Mouse (Mus musculus) E14TG2a.4 (cell line): ENCODE data around the gene Sptb.

Experiments
- H3K27me3 ChIP-seq: 2 replicates; pipeline ENCODE4 v1.6.1; 2014; ENCODE audit warnings: low read length, control low read depth; ENCODE audit not compliant: insufficient read depth
- H3K36me3 ChIP-seq: 2 replicates; pipeline ENCODE4 v1.6.1; 2014; ENCODE audit warnings: low read length, control low read depth; ENCODE audit not compliant: insufficient read depth
- H3K4me1 ChIP-seq: replicated peaks from 2 replicates; pipeline ENCODE4 v1.6.1; 2014; ENCODE audit warnings: low read depth, low read length, control low read depth
- H3K4me3 ChIP-seq: replicated peaks from 2 replicates; pipeline ENCODE4 v1.5.1; 2014; ENCODE audit warnings: mild to moderate bottlenecking, low read length
- H3K9me3 ChIP-seq: 2 replicates; pipeline ENCODE4 v1.6.1; 2014; ENCODE audit warnings: low read length, control low read depth
- CTCF ChIP-seq: conservative IDR thresholded peaks from 2 replicates; pipeline ENCODE4 v1.5.1; 2014; ENCODE audit warnings: low read length
- NANOG ChIP-seq: IDR thresholded peaks from 2 replicates; pipeline ENCODE4 v1.6.1; 2014; ENCODE audit warnings: borderline replicate concordance, low read length, mixed read lengths
- POU5F1 ChIP-seq: IDR thresholded peaks from 2 replicates; pipeline ENCODE4 v1.6.1; 2014; ENCODE audit warnings: low read length, borderline replicate concordance

Sptb gene

DNA sequence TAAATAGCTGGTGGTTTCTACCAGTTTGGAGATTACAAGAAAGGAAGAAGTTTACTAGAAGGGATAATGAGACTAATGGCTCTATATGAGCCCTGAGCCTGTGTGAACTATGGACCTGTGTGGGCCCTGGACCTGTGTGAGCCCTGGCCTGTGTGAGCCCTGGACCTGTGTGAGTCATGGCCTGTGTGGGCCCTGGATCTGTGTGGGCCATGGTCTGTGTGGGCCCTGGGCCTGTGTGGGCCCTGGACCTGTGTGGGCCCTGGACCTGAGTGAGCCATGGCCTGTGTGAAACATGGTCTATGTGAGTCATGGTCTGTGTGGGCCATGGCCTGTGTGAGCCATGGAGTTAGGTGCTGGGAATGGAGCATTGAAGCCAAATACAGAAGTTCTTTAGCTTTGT lies 28.4 kb downstream of the Sptb start:
- Histone ChIP-seq H3K4me1 (peaks cover 23% of the 10 kb centered on the region), H3K4me3 (no peak overlapping the region), H3K9me3 (no peaks in the 10 kb centered on the region), H3K27me3 (no peaks in the 10 kb centered on the region), H3K36me3 (no peaks in the 10 kb centered on the region)
- no peak for TF ChIP-seq CTCF
- TF ChIP-seq POU5F1, result no peak
- TF ChIP-seq NANOG, result no peak

DNA sequence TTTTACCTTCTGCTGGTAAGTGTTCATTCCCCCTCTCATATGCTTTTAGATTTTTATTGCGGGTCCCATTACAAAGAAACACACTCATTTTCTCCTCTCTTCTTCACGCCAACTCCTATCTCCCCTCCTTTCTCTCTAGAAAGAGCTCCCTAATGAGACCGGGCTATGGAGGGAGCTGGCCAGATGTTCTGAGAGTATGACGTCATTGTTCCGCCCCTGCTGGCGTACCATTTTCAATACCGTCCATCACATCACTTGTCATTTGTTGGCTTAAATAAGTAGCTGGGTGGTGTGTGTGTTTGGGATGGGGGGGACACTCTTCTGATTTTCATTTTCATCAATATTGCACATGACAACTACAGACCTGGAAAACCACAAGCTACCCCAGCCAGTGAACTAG lies 33.3 kb downstream of the Sptb start:
- TF ChIP-seq CTCF (no peak), NANOG (no peak), POU5F1 (no peak)
- Histone ChIP-seq H3K27me3 (no peaks in the 10 kb centered on the region), H3K9me3 (no peaks in the 10 kb centered on the region), H3K4me3 (no peak overlapping the region), H3K4me1 (0 out of 2 replicates have a peak, but pooled peaks cover 7% of the 10 kb centered on the region), H3K36me3 (no peaks in the 10 kb centered on the region)

DNA sequence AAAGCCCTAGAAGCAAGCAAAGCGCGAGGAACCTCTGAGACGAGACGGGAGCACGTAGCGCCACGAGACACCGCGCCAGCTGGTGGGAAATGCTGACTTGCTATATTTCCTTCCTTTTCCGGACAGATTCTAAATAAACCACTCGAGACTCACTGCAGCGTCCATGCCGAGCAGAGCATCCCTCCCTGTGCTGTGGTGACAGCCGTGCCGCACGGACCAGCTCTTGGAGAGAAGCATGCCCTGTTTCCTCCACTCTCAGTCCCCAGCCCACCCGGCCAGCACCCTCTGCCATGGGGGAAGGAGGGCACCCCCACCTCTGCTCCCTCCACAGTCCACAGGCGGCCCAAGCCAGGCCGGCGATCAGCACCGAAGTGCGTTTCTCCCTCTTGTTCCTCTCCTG lies 33.9 kb downstream of the Sptb start:
- Histone ChIP-seq H3K4me1 (0 out of 2 replicates have a peak, but pooled peaks cover 7% of the 10 kb centered on the region), H3K9me3 (no peaks in the 10 kb centered on the region), H3K4me3 (no peak overlapping the region), H3K27me3 (no peaks in the 10 kb centered on the region), H3K36me3 (no peaks in the 10 kb centered on the region)
- TF ChIP-seq NANOG (no peak), CTCF (no peak), POU5F1 (no peak)

DNA sequence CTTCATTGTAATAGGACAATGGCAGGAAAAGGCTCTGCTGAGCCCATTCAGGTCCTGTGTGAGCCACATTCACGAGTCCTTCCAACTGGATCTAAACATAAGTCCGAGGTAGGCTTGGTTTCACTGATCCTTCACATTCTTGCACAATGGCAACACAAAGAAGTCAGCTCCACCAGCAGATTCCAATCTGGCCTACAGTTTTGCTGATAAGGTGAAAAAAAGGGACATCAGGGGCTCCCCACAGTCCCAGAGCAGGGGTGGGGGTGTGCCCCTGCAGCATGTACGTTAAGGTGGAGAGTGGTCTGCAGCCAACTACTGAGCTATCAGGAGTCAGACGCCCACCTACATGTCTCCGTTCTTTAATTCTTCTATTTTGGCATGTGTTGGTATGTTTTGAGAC lies 35.0 kb downstream of the Sptb start:
- no peaks in the 10 kb centered on the region for H3K9me3 ChIP-seq

DNA sequence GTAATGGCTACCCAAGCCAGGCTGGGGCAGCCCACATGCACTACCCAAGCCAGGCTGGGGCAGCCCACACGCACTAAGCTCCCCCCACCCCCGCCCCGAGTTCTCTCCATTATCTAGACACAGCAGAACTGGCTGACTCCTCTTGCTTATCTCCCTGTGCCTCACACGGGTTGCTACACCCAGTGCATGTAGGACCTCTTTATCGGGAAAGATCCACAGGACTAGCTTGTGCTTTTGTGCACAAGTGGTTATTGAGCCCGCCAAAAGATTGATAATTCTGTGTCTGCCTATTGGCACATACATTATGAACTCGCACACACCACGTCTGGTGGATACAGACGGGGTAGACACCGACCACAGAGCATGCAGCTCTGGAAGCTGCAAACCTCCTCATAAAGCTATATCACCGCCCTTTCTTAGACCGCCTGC lies 36.5 kb downstream of the Sptb start:
- H3K27me3 ChIP-seq, result no peaks in the 10 kb centered on the region
- no peaks in the 10 kb centered on the region for H3K9me3 ChIP-seq
- no peaks in the 10 kb centered on the region for H3K36me3 ChIP-seq
- H3K4me1 ChIP-seq, result 0 out of 2 replicates have a peak, but pooled peaks cover 7% of the 10 kb centered on the region
- H3K4me3 ChIP-seq, result peak overlapping the region; percentile 18; the same call in 1 of the 2 replicates
- TF ChIP-seq NANOG (no peak), POU5F1 (no peak), CTCF (no peak)

More for the DNA sequence above, 35.0 kb downstream of the Sptb start:
- H3K27me3 ChIP-seq, result no peaks in the 10 kb centered on the region
- H3K4me3 ChIP-seq, result no peak overlapping the region
- H3K4me1 ChIP-seq, result 0 out of 2 replicates have a peak, but pooled peaks cover 7% of the 10 kb centered on the region
- TF ChIP-seq CTCF, result no peak
- no peak for TF ChIP-seq POU5F1
- no peak for TF ChIP-seq NANOG
- H3K36me3 ChIP-seq, result no peaks in the 10 kb centered on the region

DNA sequence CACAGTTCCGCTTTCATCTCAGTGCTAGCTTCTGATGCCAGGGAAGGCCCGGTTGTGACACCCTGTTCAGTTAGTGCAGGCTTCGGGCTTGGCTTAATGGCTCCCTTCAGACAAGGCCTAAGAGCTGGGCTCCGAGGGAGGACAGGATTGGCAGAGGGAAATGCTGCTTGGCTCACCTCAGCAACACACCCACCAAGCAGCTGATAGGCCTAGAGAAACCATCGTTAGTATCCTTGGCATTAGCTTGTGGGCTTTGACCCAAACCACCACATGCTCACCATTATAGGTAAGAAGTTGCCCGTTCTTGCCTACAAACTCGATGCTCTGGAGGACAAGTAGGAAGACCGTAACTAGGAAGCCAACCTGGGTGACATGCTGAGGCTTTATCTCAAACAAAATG lies 38.3 kb downstream of the Sptb start:
- H3K27me3 ChIP-seq, result no peaks in the 10 kb centered on the region
- no peak overlapping the region for H3K4me3 ChIP-seq
- 0 out of 2 replicates have a peak, but pooled peaks cover 7% of the 10 kb centered on the region for H3K4me1 ChIP-seq
- TF ChIP-seq NANOG (no peak), CTCF (no peak), POU5F1 (no peak)
- H3K36me3 ChIP-seq, result no peaks in the 10 kb centered on the region
- no peaks in the 10 kb centered on the region for H3K9me3 ChIP-seq

DNA sequence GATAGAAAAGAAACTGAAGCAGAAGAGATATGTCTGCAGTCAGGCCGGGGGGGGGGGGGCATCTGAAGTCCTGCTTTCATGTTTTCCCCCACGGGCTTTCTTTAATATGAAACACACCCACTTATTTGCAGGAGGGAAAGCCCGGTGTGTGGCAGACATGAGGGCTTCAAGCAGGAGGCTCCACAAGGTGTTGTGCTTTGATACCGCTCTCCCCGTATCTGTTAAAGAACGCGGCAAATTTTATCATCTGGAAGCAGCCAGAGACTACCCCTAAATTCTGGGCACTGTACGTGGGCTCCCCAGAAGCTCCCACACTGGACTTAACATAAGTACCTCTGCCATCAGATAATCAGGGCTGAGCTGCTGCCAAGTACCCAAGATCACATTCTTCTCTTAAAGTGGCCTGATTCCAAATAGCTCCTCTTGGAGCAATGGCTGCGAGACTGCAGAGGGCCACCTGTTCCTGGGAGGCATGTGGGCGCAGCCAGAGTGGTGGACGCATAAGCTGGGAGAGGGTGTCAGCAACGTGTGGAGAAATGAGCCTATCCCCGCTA lies 39.7 kb downstream of the Sptb start:
- H3K36me3 ChIP-seq, result no peaks in the 10 kb centered on the region
- 0 out of 2 replicates have a peak, but pooled peaks cover 4% of the 10 kb centered on the region for H3K4me1 ChIP-seq
- no peak overlapping the region for H3K4me3 ChIP-seq
- H3K27me3 ChIP-seq, result no peaks in the 10 kb centered on the region
- TF ChIP-seq POU5F1 (no peak), CTCF (no peak), NANOG (no peak)
- no peaks in the 10 kb centered on the region for H3K9me3 ChIP-seq

DNA sequence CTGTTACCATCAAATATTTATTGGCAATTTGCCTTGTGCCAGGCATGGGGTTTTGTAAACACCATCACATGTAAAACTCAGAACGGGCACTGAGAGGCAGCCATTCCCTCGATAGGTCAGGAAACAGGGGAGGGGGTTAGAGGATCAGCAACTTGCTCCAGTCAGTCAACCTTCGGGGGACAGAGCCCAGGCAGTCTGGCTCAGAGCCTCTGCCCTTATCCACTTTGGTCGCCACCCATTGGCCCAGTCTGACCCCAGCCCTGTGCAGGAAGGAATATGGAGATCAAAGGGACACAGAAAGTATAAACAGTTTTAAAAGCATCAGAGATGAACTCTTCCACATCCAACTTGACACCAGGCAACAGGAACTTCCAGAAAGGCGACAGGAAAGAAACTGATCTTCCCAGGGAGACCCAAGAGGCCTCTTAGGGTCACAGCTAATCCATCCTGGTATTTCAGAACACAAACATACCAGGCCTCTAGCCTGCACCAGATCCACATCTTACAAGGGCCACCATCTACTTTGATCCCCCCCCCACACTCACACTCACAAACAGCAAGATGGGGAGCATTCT lies 40.3 kb downstream of the Sptb start:
- Histone ChIP-seq H3K4me1 (0 out of 2 replicates have a peak, but pooled peaks cover 4% of the 10 kb centered on the region), H3K27me3 (no peaks in the 10 kb centered on the region), H3K4me3 (no peak overlapping the region), H3K9me3 (no peaks in the 10 kb centered on the region), H3K36me3 (no peaks in the 10 kb centered on the region)
- TF ChIP-seq NANOG, result no peak
- no peak for TF ChIP-seq CTCF
- no peak for TF ChIP-seq POU5F1
